Mouse (Mus musculus) heart, postnatal 25 days (tissue): Measurements from ENCODE around the gene Slamf6. TPM values are rescaled to one million over a fixed set of nuclear protein-coding genes. Genes with fewer than 3 reads are reported as not detected.

ENCODE experiments used
- DNase-seq: peaks from one replicate; pipeline ENCODE4 v3.0.0; 2022; ENCODE audit warnings: low spot score
- intact Hi-C: fragments of 180-260 bp; cut with DNase I; formaldehyde crosslinking; loops from one replicate; pipeline ENCODE4 v1.15.1; 2025
- total RNA-seq, 2 experiments: library from RNA; stranded (reverse); gene quantifications; 2 replicates each; pipeline ENCODE4 v1.2.3; 2021

The Slamf6 gene
- total RNA-seq, 2 experiments from 2014 or later = 0.47 TPM; not detected in 1

GRCm38 (mm10) chr1:171992901-171993530 is 75.7 kb downstream of the Slamf6 start:
- no peak for DNase-seq
- intact Hi-C loops = no loop called here

GRCm38 (mm10) chr1:171994501-171994900 is 77.2 kb downstream of the Slamf6 start:
- intact Hi-C loops = no loop called here

GRCm38 (mm10) chr1:171994918-171995715 is 77.8 kb downstream of the Slamf6 start:
- no peak for DNase-seq
- intact Hi-C loops = no loop called here

More at GRCm38 (mm10) chr1:171994501-171994900, 77.2 kb downstream of the Slamf6 start:
- no peak for DNase-seq

GRCm38 (mm10) chr1:171996701-171997100 is 79.4 kb downstream of the Slamf6 start:
- no peak for DNase-seq
- intact Hi-C loops = no loop called here

GRCm38 (mm10) chr1:171998820-171999597 is 81.7 kb downstream of the Slamf6 start:
- DNase-seq = no peak
- intact Hi-C loops = no loop called here

GRCm38 (mm10) chr1:172000641-172001040 is 83.3 kb downstream of the Slamf6 start:
- intact Hi-C loops = loop anchor here (5.0 kb wide), 1 partner anchor 183 kb away; no protein-coding TSS in a partner anchor
- no peak for DNase-seq

GRCm38 (mm10) chr1:172001665-172002064 is 84.3 kb downstream of the Slamf6 start:
- DNase-seq = no peak
- intact Hi-C loops = loop anchor here (5.0 kb wide), 1 partner anchor 184 kb away; no protein-coding TSS in a partner anchor

Other genes with a start within 250 kb of the Slamf6 start
- gene Cd48, start 235.5 kb upstream of the Slamf6 start, total RNA-seq = 1 to 10 TPM; 2.0 to 3.0 TPM
- under 1 TPM; 0.23 to 0.67 TPM for gene Slamf1, start 150.4 kb upstream of the Slamf6 start, total RNA-seq
- 1 to 10 TPM; 1.5 to 2.4 TPM for gene Cd84, start 77.8 kb upstream of the Slamf6 start, total RNA-seq
- gene Gm10521, start 21.9 kb upstream of the Slamf6 start, total RNA-seq = under 1 TPM; 0.08 to 0.16 TPM
- gene Vangl2, start 110.9 kb downstream of the Slamf6 start, total RNA-seq = 1 to 10 TPM; 1.5 to 2.4 TPM
- not detected for gene Nhlh1, start 140.1 kb downstream of the Slamf6 start, total RNA-seq
- gene Copa, start 165.0 kb downstream of the Slamf6 start, total RNA-seq = 100 to 1,000 TPM; 104 to 113 TPM
- gene Ncstn, start 165.3 kb downstream of the Slamf6 start, total RNA-seq = 10 to 100 TPM; 42.8 to 44.4 TPM
- gene Pex19, start 209.2 kb downstream of the Slamf6 start, total RNA-seq = 100 to 1,000 TPM; 120 to 122 TPM
- gene Dcaf8, start 230.6 kb downstream of the Slamf6 start, total RNA-seq = 100 to 1,000 TPM; 109 to 114 TPM